Mouse (Mus musculus) midbrain, embryonic 13.5 days (tissue): ENCODE data around the gene Fah. TPM values are rescaled to one million over a fixed set of nuclear protein-coding genes. Genes with fewer than 3 reads are reported as not detected.

Experiments
- ATAC-seq: fragments of 200-750 bp; cut with Nextera tagmentation; 2 replicates; pipeline ENCODE4 v1.8.0; 2017; ENCODE audit warnings: mild to moderate bottlenecking, moderate TSS enrichment, moderate library complexity
- H3K27ac ChIP-seq: fragments of 300-500 bp; sonication (generic); 2 replicates; pipeline ENCODE4 v1.5.1; 2015; ENCODE audit warnings: inconsistent platforms, mild to moderate bottlenecking, moderate library complexity
- H3K27me3 ChIP-seq: fragments of 300-500 bp; sonication (generic); 2 replicates; pipeline ENCODE4 v1.6.1; 2015; ENCODE audit warnings: mild to moderate bottlenecking, inconsistent platforms
- H3K36me3 ChIP-seq: fragments of 300-500 bp; sonication (generic); 2 replicates; pipeline ENCODE4 v1.6.1; 2015; ENCODE audit warnings: mild to moderate bottlenecking, inconsistent platforms
- H3K4me1 ChIP-seq: fragments of 300-500 bp; sonication (generic); replicated peaks from 2 replicates; pipeline ENCODE4 v1.6.1; 2015; ENCODE audit warnings: inconsistent platforms
- H3K4me2 ChIP-seq: fragments of 300-500 bp; sonication (generic); replicated peaks from 2 replicates; pipeline ENCODE4 v1.6.1; 2015; ENCODE audit warnings: moderate library complexity, mild to moderate bottlenecking, inconsistent platforms
- H3K4me3 ChIP-seq: fragments of 300-500 bp; sonication (generic); replicated peaks from 2 replicates; pipeline ENCODE4 v1.5.1; 2015; ENCODE audit warnings: mild to moderate bottlenecking, inconsistent platforms
- H3K9ac ChIP-seq: fragments of 300-500 bp; sonication (generic); replicated peaks from 2 replicates; pipeline ENCODE4 v1.6.1; 2015; ENCODE audit warnings: mild to moderate bottlenecking, inconsistent platforms
- H3K9me3 ChIP-seq: fragments of 300-500 bp; sonication (generic); 2 replicates; pipeline ENCODE4 v1.6.1; 2016; ENCODE audit warnings: mild to moderate bottlenecking, inconsistent platforms
- WGBS: fragments of 180-500 bp; shearing (Covaris S2); methylation state at CpG from one replicate; pipeline ENCODE4 v1.1.7; 2015; 5-methylcytosine and 5-hydroxymethylcytosine counted together
- polyA plus RNA-seq: library from polyadenylated mRNA; unstranded; fragments of >200 nt; fragmentation: Nextera tagmentation; extraction: Ambion mirVana; gene quantifications from 2 replicates; pipeline ENCODE4 v1.2.1, GENCODE M21; 2015

The Fah gene
- polyA plus RNA-seq, 1 experiment from 2014 or later = 4.9 TPM

- Histone ChIP-seq H3K4me1 (0 out of 2 replicates have a peak, but pooled peaks cover 2% of the 10 kb centered on the region), H3K9ac (no peak overlapping the region), H3K27ac (no peak overlapping the region), H3K36me3 (no peaks in the 10 kb centered on the region), H3K4me3 (no peak overlapping the region), H3K27me3 (no peaks in the 10 kb centered on the region), H3K4me2 (no peak overlapping the region), H3K9me3 (no peaks in the 10 kb centered on the region)
- no peak for ATAC-seq
- WGBS = 63% methylated on average over 3 of the region's 3 CpGs
Observed at GRCm38 (mm10) chr7:84555294-84555693, 51.2 kb downstream of the Fah start.

- no peak overlapping the region for H3K4me3 ChIP-seq
- H3K9me3 ChIP-seq = no peaks in the 10 kb centered on the region
- no peak overlapping the region for H3K27ac ChIP-seq
- H3K36me3 ChIP-seq = no peaks in the 10 kb centered on the region
- ATAC-seq = no peak
- WGBS = 86% methylated on average over 2 of the region's 2 CpGs
- no peaks in the 10 kb centered on the region for H3K27me3 ChIP-seq
- no peak overlapping the region for H3K9ac ChIP-seq
- no peak overlapping the region for H3K4me2 ChIP-seq
- 0 out of 2 replicates have a peak, but pooled peaks cover 2% of the 10 kb centered on the region for H3K4me1 ChIP-seq
Observed at GRCm38 (mm10) chr7:84551472-84551871, 55.0 kb downstream of the Fah start.

- no peaks in the 10 kb centered on the region for H3K4me1 ChIP-seq
- no peaks in the 10 kb centered on the region for H3K27me3 ChIP-seq
- 85% methylated on average over 4 of the region's 4 CpGs for WGBS
- no peak overlapping the region for H3K27ac ChIP-seq
- no peak overlapping the region for H3K4me3 ChIP-seq
- no peak overlapping the region for H3K9ac ChIP-seq
- no peaks in the 10 kb centered on the region for H3K36me3 ChIP-seq
- no peak for ATAC-seq
- H3K4me2 ChIP-seq = no peak overlapping the region
- no peaks in the 10 kb centered on the region for H3K9me3 ChIP-seq
Observed at GRCm38 (mm10) chr7:84546667-84547066, 59.9 kb downstream of the Fah start.

- H3K36me3 ChIP-seq = no peaks in the 10 kb centered on the region
- no peak for ATAC-seq
- 87% methylated on average over 4 of the region's 4 CpGs for WGBS
- no peak overlapping the region for H3K9ac ChIP-seq
- H3K4me1 ChIP-seq = no peaks in the 10 kb centered on the region
- H3K27me3 ChIP-seq = no peaks in the 10 kb centered on the region
- H3K4me2 ChIP-seq = no peak overlapping the region
- no peak overlapping the region for H3K27ac ChIP-seq
- H3K9me3 ChIP-seq = no peaks in the 10 kb centered on the region
- no peak overlapping the region for H3K4me3 ChIP-seq
Observed at GRCm38 (mm10) chr7:84544946-84545345, 61.6 kb downstream of the Fah start.

Other genes with a start within 250 kb of the Fah start
- 74.5 and 77.1 TPM in 2 replicates for gene Arnt2, start 196.5 kb downstream of the Fah start, polyA plus RNA-seq
- gene Gm2115, start 77.8 kb downstream of the Fah start, polyA plus RNA-seq = 0.40 and 0.61 TPM in 2 replicates
- gene Zfand6, start 83.2 kb upstream of the Fah start, polyA plus RNA-seq = 213 and 232 TPM in 2 replicates
- gene Olfr291, start 246.8 kb upstream of the Fah start, polyA plus RNA-seq = not detected in 2 replicates